Mouse (Mus musculus) embryonic facial prominence, embryonic 13.5 days (tissue): ENCODE measurements around the gene Glmp. TPM values are rescaled to one million over a fixed set of nuclear protein-coding genes. Genes with fewer than 3 reads are reported as not detected.

ENCODE experiments used
- ATAC-seq: fragments of 200-750 bp; cut with Nextera tagmentation; 2 replicates; pipeline ENCODE4 v1.8.0; 2017; ENCODE audit warnings: low read depth; ENCODE audit not compliant: insufficient number of reproducible peaks, insufficient read depth, low FRiP score, low TSS enrichment
- H3K27ac ChIP-seq: fragments of 300-500 bp; sonication (generic); 2 replicates; pipeline ENCODE4 v1.5.1; 2015; ENCODE audit warnings: moderate library complexity, mild to moderate bottlenecking, inconsistent platforms
- H3K27me3 ChIP-seq: fragments of 300-500 bp; sonication (generic); 2 replicates; pipeline ENCODE4 v1.6.1; 2015; ENCODE audit warnings: mild to moderate bottlenecking, inconsistent platforms
- H3K36me3 ChIP-seq: fragments of 300-500 bp; sonication (generic); 2 replicates; pipeline ENCODE4 v1.6.1; 2015; ENCODE audit warnings: mild to moderate bottlenecking, inconsistent platforms
- H3K4me1 ChIP-seq: fragments of 300-500 bp; sonication (generic); 2 replicates; pipeline ENCODE4 v1.6.1; 2015; ENCODE audit warnings: inconsistent platforms
- H3K4me2 ChIP-seq: fragments of 300-500 bp; sonication (generic); 2 replicates; pipeline ENCODE4 v1.6.1; 2015; ENCODE audit warnings: moderate library complexity, mild to moderate bottlenecking, inconsistent platforms
- H3K4me3 ChIP-seq: fragments of 300-500 bp; sonication (generic); 2 replicates; pipeline ENCODE4 v1.5.1; 2015; ENCODE audit warnings: mild to moderate bottlenecking, inconsistent platforms
- H3K9ac ChIP-seq: fragments of 300-500 bp; sonication (generic); 2 replicates; pipeline ENCODE4 v1.6.1; 2015; ENCODE audit warnings: mild to moderate bottlenecking, inconsistent platforms
- H3K9me3 ChIP-seq: fragments of 300-500 bp; sonication (generic); 2 replicates; pipeline ENCODE4 v1.6.1; 2016; ENCODE audit warnings: inconsistent platforms
- WGBS: fragments of 180-500 bp; shearing (Covaris S2); methylation state at CpG from one replicate; pipeline ENCODE4 v1.1.7; 2015; ENCODE audit warnings: mixed read lengths; 5-methylcytosine and 5-hydroxymethylcytosine counted together
- polyA plus RNA-seq: library from polyadenylated mRNA; unstranded; fragments of >200 nt; fragmentation: Nextera tagmentation; extraction: Ambion mirVana; gene quantifications from 2 replicates; pipeline ENCODE4 v1.2.1, GENCODE M21; 2015

The Glmp gene
- polyA plus RNA-seq, 1 experiment from 2014 or later = 188 TPM

GRCm38 (mm10) chr3:88296110-88296560 lies 28.7 kb upstream of the Glmp start:
- under 1% methylated on average over 12 of the region's 12 CpGs for WGBS
- no peak for ATAC-seq
- Histone ChIP-seq H3K36me3 (peaks cover 22% of the 10 kb centered on the region), H3K4me3 (peak overlapping the region; percentile 75), H3K4me1 (peaks cover 15% of the 10 kb centered on the region), H3K9ac (peak overlapping the region; percentile 92), H3K27ac (peak overlapping the region; percentile 95), H3K27me3 (no peaks in the 10 kb centered on the region), H3K9me3 (no peaks in the 10 kb centered on the region), H3K4me2 (peak overlapping the region; percentile 89)

GRCm38 (mm10) chr3:88296561-88297318 lies 28.1 kb upstream of the Glmp start, which contains the start of the genes Tsacc and Cct3:
Gene Tsacc, minus strand, starts transcription at chr3:88296999.
Gene Cct3, plus strand, starts transcription at chr3:88297116.
- Histone ChIP-seq H3K27ac (peak within 1 kb of the TSS; percentile 95), H3K4me2 (peak within 1 kb of the TSS; percentile 89), H3K9ac (peak within 1 kb of the TSS; percentile 92), H3K27me3 (no peaks in the 10 kb centered on the region), H3K36me3 (peaks cover 28% of the 10 kb centered on the region), H3K4me3 (peak within 1 kb of the TSS; percentile 75), H3K4me1 (peaks cover 15% of the 10 kb centered on the region), H3K9me3 (no peaks in the 10 kb centered on the region)
- WGBS = under 1% methylated on average over 44 of the region's 44 CpGs
- ATAC-seq = peak; percentile 99

GRCm38 (mm10) chr3:88297321-88297851 lies 27.4 kb upstream of the Glmp start:
- under 1% methylated on average over 30 of the region's 30 CpGs for WGBS
- no peaks in the 10 kb centered on the region for H3K27me3 ChIP-seq
- peaks cover 15% of the 10 kb centered on the region for H3K4me1 ChIP-seq
- H3K36me3 ChIP-seq = peaks cover 33% of the 10 kb centered on the region
- peak overlapping the region; percentile 89 for H3K4me2 ChIP-seq
- peak overlapping the region; percentile 92 for H3K9ac ChIP-seq
- no peaks in the 10 kb centered on the region for H3K9me3 ChIP-seq
- H3K4me3 ChIP-seq = peak overlapping the region; percentile 75
- H3K27ac ChIP-seq = peak overlapping the region; percentile 95
- ATAC-seq = no peak

GRCm38 (mm10) chr3:88299172-88299571 lies 25.7 kb upstream of the Glmp start:
- Histone ChIP-seq H3K9ac (no peak overlapping the region), H3K4me3 (no peak overlapping the region), H3K9me3 (no peaks in the 10 kb centered on the region), H3K4me1 (peaks cover 15% of the 10 kb centered on the region), H3K27me3 (no peaks in the 10 kb centered on the region), H3K27ac (no peak overlapping the region), H3K36me3 (peaks cover 49% of the 10 kb centered on the region), H3K4me2 (0 out of 2 replicates have a peak overlapping the region, but pooled peaks have one; percentile 89)
- 95% methylated on average over 1 of the region's 1 CpGs for WGBS
- no peak for ATAC-seq

GRCm38 (mm10) chr3:88328956-88329355 lies 4.1 kb downstream of the Glmp start:
- 78% methylated on average over 5 of the region's 5 CpGs for WGBS
- H3K4me3 ChIP-seq = no peak overlapping the region
- H3K4me1 ChIP-seq = peaks cover 15% of the 10 kb centered on the region
- H3K27ac ChIP-seq = no peak overlapping the region
- no peaks in the 10 kb centered on the region for H3K9me3 ChIP-seq
- H3K36me3 ChIP-seq = peaks cover 35% of the 10 kb centered on the region
- no peak overlapping the region for H3K9ac ChIP-seq
- no peaks in the 10 kb centered on the region for H3K27me3 ChIP-seq
- no peak overlapping the region for H3K4me2 ChIP-seq
- ATAC-seq = no peak

GRCm38 (mm10) chr3:88331282-88331681 lies 6.5 kb downstream of the Glmp start:
- Histone ChIP-seq H3K27me3 (no peaks in the 10 kb centered on the region), H3K4me2 (no peak overlapping the region), H3K36me3 (peaks cover 34% of the 10 kb centered on the region), H3K4me1 (peaks cover 19% of the 10 kb centered on the region), H3K9me3 (no peaks in the 10 kb centered on the region), H3K4me3 (no peak overlapping the region), H3K9ac (no peak overlapping the region), H3K27ac (no peak overlapping the region)
- no peak for ATAC-seq
- WGBS = 25% methylated on average over 2 of the region's 2 CpGs

- Histone ChIP-seq H3K9ac (peak overlapping the region; percentile 92; the same call in 1 of the 2 replicates), H3K9me3 (no peaks in the 10 kb centered on the region), H3K27me3 (no peaks in the 10 kb centered on the region), H3K4me2 (peak overlapping the region; percentile 78), H3K27ac (peak overlapping the region; percentile 96; the same call in 1 of the 2 replicates), H3K36me3 (peaks cover 8% of the 10 kb centered on the region), H3K4me1 (peaks cover 26% of the 10 kb centered on the region), H3K4me3 (peak overlapping the region; percentile 24)
- 38% methylated on average over 12 of the region's 12 CpGs for WGBS
- ATAC-seq = no peak
Observed at GRCm38 (mm10) chr3:88334029-88334658, 9.3 kb downstream of the Glmp start.

GRCm38 (mm10) chr3:88334902-88335435 lies 10.1 kb downstream of the Glmp start:
- no peaks in the 10 kb centered on the region for H3K9me3 ChIP-seq
- peak overlapping the region; percentile 76 for H3K4me3 ChIP-seq
- H3K4me1 ChIP-seq = peaks cover 26% of the 10 kb centered on the region
- peak overlapping the region; percentile 92 for H3K9ac ChIP-seq
- no peaks in the 10 kb centered on the region for H3K27me3 ChIP-seq
- H3K27ac ChIP-seq = peak overlapping the region; percentile 96
- 30% methylated on average over 3 of the region's 3 CpGs for WGBS
- peak overlapping the region; percentile 78 for H3K4me2 ChIP-seq
- ATAC-seq = no peak
- no peaks in the 10 kb centered on the region for H3K36me3 ChIP-seq

- under 1% methylated on average over 27 of the region's 27 CpGs for WGBS
- peak; percentile 40; the same call in 1 of the 2 replicates for ATAC-seq
- no peaks in the 10 kb centered on the region for H3K27me3 ChIP-seq
- peak overlapping the region; percentile 92 for H3K9ac ChIP-seq
- H3K27ac ChIP-seq = peak overlapping the region; percentile 96
- peak overlapping the region; percentile 78 for H3K4me2 ChIP-seq
- peaks cover under 1% of the 10 kb centered on the region; the same call in 1 of the 2 replicates for H3K36me3 ChIP-seq
- H3K4me1 ChIP-seq = peaks cover 26% of the 10 kb centered on the region
- H3K4me3 ChIP-seq = peak overlapping the region; percentile 76
- H3K9me3 ChIP-seq = no peaks in the 10 kb centered on the region
Observed at GRCm38 (mm10) chr3:88335436-88336053, 10.7 kb downstream of the Glmp start.

GRCm38 (mm10) chr3:88336058-88337013 lies 11.5 kb downstream of the Glmp start, which contains the start of the genes Tmem79 and Smg5:
Gene Tmem79, minus strand, starts transcription at chr3:88336148.
Gene Smg5, plus strand, starts transcription at chr3:88336260.
- H3K9ac ChIP-seq = peak within 1 kb of the TSS; percentile 92
- peaks cover 26% of the 10 kb centered on the region for H3K4me1 ChIP-seq
- no peaks in the 10 kb centered on the region for H3K9me3 ChIP-seq
- peak; percentile 90 for ATAC-seq
- H3K36me3 ChIP-seq = peaks cover 5% of the 10 kb centered on the region; the same call in 1 of the 2 replicates
- H3K4me3 ChIP-seq = peak within 1 kb of the TSS; percentile 76
- WGBS = 2% methylated on average over 62 of the region's 66 CpGs
- H3K27ac ChIP-seq = peak within 1 kb of the TSS; percentile 96
- H3K4me2 ChIP-seq = peak within 1 kb of the TSS; percentile 78
- no peaks in the 10 kb centered on the region for H3K27me3 ChIP-seq
